Mouse (Mus musculus) erythroblast, embryonic 14.5 days (primary cell): ENCODE data around the gene Stmnd1.

Experiments used
- GATA1 ChIP-seq: IDR thresholded peaks from 2 replicates; pipeline ENCODE4 v1.6.1; 2012; ENCODE audit warnings: low read length, inconsistent platforms, mixed read lengths
- TAL1 ChIP-seq: IDR thresholded peaks from 3 replicates; pipeline ENCODE4 v1.6.1; 2012; ENCODE audit warnings: low read length, inconsistent platforms, mixed read lengths

- TF ChIP-seq GATA1 (no peak), TAL1 (no peak)
These were observed 46.6 kb upstream of the Stmnd1 start for GRCm38 (mm10) chr13:46226956-46227355.
